Mouse (Mus musculus) olfactory bulb, adult 2 months (tissue): ENCODE measurements around the gene Nfasc.

Experiments used
- CTCF ChIP-seq: fragments of 200-500 bp; IDR thresholded peaks from 2 replicates; pipeline ENCODE4 v1.5.1; 2012; ENCODE audit warnings: low read depth, mild to moderate bottlenecking, low read length, moderate library complexity; ENCODE audit not compliant: insufficient read depth
- POLR2A ChIP-seq: fragments of 200-500 bp; IDR thresholded peaks from 2 replicates; pipeline ENCODE4 v1.6.1; 2012; ENCODE audit warnings: mild to moderate bottlenecking, low read depth, low read length, moderate library complexity; ENCODE audit not compliant: insufficient read depth

- TF ChIP-seq CTCF (no peak), POLR2A (no peak; the same call in 1 of the 2 replicates)
Measured at GRCm38 (mm10) chr1:132542762-132543306, 198.8 kb downstream of the Nfasc start, which contains the start of gene Cntn2.
